Mouse (Mus musculus): Measurements from ENCODE around the gene Pard3b.

DNA sequence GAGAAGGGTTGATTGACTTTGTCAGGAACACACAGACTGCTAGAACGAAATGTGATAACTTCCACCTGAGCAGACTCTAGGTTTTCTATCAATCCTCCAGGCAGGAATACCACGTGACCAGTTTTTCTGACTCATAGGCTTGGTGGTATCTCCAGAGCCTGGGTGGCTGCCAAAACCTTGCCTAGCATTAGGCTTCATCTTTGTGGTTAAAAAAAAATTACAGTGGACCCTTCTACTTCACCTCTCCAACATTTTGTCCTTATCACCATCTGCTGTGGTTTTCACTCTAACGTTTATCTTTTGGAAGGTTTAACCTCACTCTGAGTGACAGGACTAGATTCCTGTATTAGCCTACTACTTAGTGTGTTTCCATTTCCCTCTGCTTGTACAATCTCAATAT, 403.1 kb downstream of the Pard3b start:
- no peak for TF ChIP-seq SMC3 (IDR thresholded peaks at IDR 0.05; ENCODE audit: low read depth, low read length)
- no peak for TF ChIP-seq ELF1 (IDR thresholded peaks at IDR 0.05; ENCODE audit: low read depth, low read length)
- TF ChIP-seq ZC3H11A (IDR thresholded peaks at IDR 0.05; ENCODE audit: low read depth, low read length): no peak
- no peak for TF ChIP-seq KAT2A (IDR thresholded peaks at IDR 0.05; ENCODE audit: insufficient replicate concordance, low read length)
- TF ChIP-seq POLR2A (IDR thresholded peaks at IDR 0.05; ENCODE audit: low read depth, low read length): no peak
